Mouse (Mus musculus): ENCODE measurements at regions not wholly inside any gene's neighbourhood (a gene's known extent, or its start where the extent isn't known, plus 50 kb on each side); places are given as distances from the start of the nearest gene placed in this dataset.

GRCm38 (mm10) chr17:45928903-45929477, 103.2 kb downstream of the Vegfa start:
- DNase-seq (ENCODE audit: low spot score): no peak

- DNase-seq (ENCODE audit: low spot score): no peak
Observed at GRCm38 (mm10) chr17:45928013-45928412, 104.2 kb downstream of the Vegfa start.

GRCm38 (mm10) chr17:45925845-45926244, 106.3 kb downstream of the Vegfa start:
- DNase-seq (ENCODE audit: low spot score): no peak

DNA sequence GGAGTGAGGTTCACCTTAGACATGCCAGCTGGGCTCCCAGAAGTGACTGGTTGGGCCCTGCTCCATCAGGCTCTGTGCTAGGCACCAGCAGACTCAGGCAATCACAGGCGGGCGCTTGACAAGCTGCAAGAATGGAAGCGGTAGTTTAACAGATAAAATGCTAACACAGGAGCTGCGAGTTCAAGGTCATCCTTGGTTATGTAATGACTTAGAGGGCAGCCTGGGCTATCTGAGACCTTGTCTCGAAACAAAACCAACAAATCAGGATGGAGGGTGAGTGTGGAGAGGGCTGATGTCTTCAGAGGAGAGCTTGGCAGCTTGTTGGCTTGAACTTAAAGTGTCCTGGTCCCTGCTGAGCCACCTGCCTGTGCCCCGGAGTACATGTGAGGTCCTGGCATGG, 107.6 kb downstream of the Vegfa start:
- DNase-seq (ENCODE audit: low spot score): no peak

- DNase-seq (ENCODE audit: low spot score): peak; percentile 31
Observed at GRCm38 (mm10) chr17:45923217-45923730, 108.9 kb downstream of the Vegfa start.

DNA sequence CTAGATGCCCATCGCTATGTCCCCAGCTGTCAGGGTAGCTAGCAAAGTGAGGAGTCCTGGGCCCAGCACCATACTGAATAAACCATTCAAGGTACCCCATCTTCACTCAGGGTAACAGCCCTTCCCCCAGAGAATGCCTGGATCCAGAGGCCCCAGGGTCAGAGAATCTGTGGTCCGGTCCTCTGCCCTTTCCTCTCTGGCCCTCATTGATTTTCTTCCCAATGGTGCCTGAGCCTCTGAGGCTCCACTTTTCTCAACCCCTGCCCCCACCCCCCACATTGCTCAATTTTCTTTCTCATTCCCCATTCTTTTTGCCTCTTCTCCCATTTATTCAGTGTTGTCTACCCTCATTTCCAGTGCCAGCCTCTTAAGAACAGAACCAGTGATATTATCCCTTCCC, 114.5 kb downstream of the Vegfa start:
- DNase-seq (ENCODE audit: low spot score): no peak

DNA sequence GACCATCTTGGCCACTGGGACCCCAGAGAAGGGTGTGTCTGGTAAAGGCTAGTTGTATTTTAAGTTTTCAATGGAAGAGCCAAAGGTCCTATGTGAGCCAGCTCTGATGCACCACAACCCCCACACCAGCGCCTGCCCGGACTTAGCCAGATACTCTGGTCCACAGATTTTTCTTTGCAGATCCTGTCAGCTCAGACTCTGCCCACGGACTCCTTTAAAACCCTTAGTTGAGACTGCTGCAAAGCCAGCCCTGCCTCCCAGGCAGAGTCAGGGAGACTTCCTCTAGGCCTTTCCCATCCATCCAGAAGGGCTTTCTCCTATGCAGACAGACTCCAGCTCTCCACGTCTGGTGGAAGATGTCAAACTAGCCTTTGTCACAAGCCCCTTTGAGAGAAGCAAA, 115.2 kb downstream of the Vegfa start:
- DNase-seq (ENCODE audit: low spot score): no peak

DNA sequence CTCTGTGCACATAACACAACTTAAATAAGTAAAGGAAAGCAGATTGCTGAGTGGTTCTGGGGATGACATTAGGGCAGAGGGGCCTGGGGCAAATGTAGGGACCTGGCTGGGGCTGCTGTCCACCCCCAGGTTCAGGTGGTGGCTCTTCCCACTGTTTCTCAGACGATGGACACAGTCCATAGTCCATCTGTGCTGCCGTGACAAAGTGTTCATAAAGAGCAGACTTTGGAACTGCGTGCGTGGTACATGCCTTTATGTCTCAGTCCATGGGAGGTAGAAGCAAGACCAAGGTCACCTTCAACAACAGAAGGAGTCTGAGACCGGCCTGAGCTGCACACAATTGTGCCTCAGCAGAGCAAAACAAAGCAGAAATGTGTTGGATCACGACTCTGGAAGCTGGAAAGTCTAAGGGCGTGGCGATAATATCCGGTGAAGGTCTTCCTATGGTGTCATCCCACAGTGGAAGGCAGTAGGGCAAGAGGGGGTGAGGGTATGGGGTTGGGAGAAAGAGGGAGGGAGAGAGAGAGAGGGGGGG, 117.4 kb downstream of the Vegfa start:
- DNase-seq (ENCODE audit: low spot score): no peak

- no peak for DNase-seq (ENCODE audit: low spot score)
Observed at GRCm38 (mm10) chr17:45914237-45914636, 117.9 kb downstream of the Vegfa start.

DNA sequence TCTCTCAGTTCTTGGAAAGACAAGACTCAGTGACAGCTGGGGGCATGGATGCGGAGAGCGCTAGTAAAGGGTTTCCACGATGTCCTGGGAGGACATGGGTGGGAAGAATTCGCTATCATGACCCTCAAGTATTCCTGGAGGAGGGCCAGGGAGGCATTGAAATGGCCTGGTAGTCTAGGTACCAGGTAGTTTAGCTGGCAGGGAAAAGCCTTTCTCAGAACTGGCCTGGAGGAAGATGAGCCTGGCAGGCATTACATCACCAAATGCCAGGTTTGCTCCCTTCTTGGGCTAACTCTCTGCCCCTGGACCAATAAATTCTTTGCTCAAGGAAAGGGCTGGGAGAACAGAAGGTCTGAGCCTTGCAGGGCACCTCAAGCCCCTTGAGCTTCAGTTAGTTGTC, 118.5 kb downstream of the Vegfa start:
- no peak for DNase-seq (ENCODE audit: low spot score)

DNA sequence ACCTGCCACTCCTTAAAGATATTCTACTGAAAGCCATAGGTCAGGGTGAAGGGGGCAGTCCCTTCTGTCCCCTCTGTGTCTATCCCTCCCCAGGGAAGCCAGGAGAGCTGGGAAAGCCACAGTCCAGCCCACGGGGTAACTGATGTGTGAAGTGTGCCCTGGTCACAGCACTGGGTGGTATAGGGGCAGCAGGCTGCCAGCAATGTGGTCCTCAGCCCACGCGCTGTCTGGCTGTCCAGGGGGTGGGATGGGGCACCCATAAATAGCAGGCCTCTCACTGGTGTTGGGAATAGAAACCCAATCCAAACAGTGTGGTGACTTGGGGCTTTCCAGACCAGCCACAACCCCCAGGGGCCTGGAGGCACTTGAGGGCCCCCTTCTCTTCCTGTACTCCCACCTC, 120.0 kb downstream of the Vegfa start:
- DNase-seq (ENCODE audit: low spot score): no peak

GRCm38 (mm10) chr17:45911201-45911731, 120.9 kb downstream of the Vegfa start:
- no peak for DNase-seq (ENCODE audit: low spot score)

DNA sequence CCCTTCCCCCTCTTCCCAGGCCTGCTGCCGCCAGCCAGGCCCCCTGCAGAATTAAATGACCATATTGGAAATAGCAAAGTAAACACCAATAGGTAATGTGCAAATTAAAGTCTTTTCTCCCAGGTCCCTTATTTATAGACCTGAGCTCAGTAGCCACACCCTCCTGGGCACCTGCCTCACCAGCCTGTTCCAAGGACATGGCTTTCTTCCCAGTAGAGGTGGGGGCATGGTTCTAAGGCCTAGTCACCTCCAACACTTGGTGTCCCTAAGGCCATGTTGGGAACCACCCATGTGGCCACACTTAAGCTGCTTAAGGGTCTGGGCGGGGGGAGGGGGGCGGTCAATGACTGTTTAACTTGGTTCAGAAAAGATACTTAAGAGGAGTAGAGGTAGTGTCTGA, 121.9 kb downstream of the Vegfa start:
- DNase-seq (ENCODE audit: low spot score): no peak

DNA sequence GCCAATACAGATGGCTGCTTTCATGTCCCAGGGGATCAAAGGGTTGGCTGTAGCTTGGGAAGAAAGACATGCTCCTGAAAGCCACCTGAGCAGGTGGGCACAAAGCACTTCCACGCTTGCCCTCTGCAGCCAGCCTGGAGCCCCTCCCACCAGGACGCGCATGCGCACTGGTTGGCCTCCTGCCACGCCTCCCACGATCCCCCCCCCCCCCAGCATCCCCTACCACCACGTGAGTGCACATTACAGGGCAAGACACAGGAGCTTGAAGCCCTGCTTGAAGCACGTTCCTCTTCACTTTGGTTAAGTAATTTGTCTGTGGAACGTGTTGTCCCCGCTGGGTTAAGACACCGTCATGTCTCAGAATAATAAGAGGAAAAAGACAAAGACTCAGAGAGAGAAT, 124.6 kb downstream of the Vegfa start:
- DNase-seq (ENCODE audit: low spot score): no peak

- no peak for DNase-seq (ENCODE audit: low spot score)
Observed at GRCm38 (mm10) chr17:45905596-45905995, 126.6 kb downstream of the Vegfa start.

DNA sequence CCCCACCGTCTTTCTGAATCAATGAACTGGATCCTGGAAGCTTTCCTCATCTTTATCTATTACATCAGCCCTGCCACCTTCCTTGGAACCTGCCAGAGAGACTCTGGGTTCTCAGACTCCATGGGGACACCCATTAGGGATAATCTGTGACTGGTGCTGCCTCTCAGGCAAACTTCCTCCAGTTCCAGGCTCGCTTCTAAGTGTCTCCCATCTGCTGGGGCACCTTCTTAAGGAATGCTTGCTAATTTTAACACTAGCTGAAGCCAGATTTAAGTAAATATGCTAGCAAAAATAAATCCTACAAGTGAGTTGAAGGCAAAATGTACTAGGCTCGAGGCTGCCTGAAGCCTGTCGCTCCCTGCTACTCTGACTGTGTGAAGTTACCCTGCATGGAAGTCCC, 127.9 kb downstream of the Vegfa start:
- no peak for DNase-seq (ENCODE audit: low spot score)

- DNase-seq (ENCODE audit: low spot score): no peak
Observed at GRCm38 (mm10) chr17:45903294-45903693, 128.9 kb downstream of the Vegfa start.

DNA sequence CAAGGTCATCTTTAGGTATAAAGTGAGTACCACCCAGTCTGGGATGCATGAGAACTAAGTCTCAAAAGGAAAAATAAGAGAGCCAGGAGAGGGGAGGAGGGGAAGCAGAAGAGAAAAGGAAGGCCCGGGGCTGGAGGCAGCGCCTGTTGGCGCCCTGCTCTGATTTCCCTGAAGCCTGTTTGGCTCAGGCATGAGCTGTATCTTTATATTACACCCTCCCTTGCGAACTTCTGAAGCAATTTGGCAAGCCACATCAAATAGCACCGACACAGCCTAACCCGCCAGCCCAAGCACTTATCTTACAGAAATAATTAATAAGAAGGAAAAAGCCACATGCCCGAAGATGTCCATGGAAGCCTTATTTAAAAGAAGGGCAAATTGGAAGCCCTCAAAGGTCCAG, 129.5 kb downstream of the Vegfa start:
- DNase-seq (ENCODE audit: low spot score): no peak

- no peak for DNase-seq (ENCODE audit: low spot score)
Observed at GRCm38 (mm10) chr17:45896922-45897302, 135.3 kb downstream of the Vegfa start.

GRCm38 (mm10) chr17:45896142-45896921, 135.8 kb downstream of the Vegfa start:
- DNase-seq (ENCODE audit: low spot score): no peak

DNA sequence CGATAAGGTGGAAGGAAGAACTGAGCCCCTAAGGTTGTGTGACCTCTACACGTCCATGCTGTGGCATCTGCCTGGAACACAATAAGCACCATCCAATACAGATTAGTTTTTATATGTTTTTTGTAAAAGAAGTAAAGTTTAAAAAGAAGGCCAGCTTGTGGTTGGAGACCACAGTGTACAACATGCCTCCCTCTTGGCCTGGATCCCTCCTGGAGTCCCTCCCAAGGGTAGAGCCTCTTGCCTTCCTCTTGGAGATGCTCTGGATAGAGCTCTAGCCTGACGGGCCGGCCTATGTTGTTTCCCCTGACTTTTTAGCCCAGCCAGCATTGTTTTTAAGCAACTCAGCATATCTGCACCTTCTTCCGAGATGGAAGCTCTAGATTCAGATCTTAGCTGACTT, 138.0 kb downstream of the Vegfa start:
- no peak for DNase-seq (ENCODE audit: low spot score)

GRCm38 (mm10) chr17:45893698-45894097, 138.5 kb downstream of the Vegfa start:
- no peak for DNase-seq (ENCODE audit: low spot score)

DNA sequence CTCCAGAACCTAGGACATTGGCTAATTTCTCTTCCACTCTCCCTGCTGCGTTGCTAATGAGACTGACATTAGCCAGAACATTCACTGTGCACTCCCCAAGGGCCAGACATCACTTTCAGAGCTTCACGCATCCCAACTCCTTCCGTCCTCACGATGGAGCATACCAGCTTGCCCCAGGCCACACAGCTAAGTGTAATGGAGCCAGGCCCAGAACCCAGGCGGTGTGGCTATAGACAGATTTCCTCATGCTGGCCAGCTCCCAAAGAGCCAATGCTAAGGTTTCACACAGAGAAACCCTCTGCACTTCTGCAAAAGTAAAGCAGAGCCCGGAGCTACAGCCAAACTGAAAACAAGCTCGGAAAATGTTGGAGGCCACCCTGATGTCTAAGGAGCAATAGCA, 139.1 kb downstream of the Vegfa start:
- DNase-seq (ENCODE audit: low spot score): no peak

All from urinary bladder, postnatal 14 days (tissue).